Mouse (Mus musculus) left cerebral cortex, adult 9 months (tissue): ENCODE results near the gene Card9.
"Not testable (repeated sequence)": the region's sequence is repeated elsewhere in the genome, so short reads cannot be mapped to it uniquely, and the experiment has no call there.

Source experiments
- DNase-seq, 2 experiments: peaks; one replicate each; pipeline ENCODE4 v3.0.0; 2022; ENCODE audit warnings: low spot score in 2 of 2

Gene Card9

DNA sequence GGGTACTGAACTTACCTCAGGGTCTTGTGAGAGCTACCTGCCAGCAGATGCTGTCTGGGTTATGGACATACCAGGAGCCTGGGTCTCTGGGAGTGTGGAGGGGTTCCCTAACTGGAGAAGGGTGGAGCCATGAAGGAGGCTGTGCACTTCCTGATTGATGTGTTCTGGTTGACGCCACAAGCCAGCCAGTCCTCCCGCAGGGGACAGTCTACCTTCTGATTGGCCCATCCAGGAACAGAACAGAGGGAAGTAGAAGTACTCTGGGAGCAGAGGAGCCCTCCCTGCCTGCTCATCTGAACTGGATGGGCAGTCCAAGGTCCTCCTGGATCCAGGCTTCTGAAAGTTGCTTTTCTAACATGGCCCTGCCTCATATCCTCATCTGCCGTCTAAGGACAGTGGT lies at the start of gene Card9:
Card9 (minus strand) TSS at position 147 of the 400 bp plus-strand sequence.
- DNase-seq: no peak

DNA sequence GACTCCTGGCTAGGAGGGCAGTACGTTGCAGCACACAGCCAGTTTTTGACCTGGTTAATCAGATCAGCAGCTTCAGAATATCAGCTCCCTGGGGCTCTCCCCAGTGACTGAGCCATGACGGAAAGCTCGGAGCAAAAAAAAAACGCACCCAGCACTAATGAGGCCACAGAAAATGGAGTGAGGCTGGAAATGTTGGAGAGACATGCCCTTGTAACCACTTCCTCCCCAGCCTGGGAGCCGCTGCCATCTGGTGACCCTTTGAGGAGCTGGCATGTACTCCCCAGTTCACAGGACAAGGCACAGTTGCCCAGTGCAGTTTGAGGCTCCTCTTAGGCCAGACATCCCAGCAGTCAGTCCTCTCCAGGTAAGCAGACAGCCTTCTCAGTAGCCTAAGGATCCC lies 49.4 kb upstream of the Card9 start:
- DNase-seq: no peak

DNA sequence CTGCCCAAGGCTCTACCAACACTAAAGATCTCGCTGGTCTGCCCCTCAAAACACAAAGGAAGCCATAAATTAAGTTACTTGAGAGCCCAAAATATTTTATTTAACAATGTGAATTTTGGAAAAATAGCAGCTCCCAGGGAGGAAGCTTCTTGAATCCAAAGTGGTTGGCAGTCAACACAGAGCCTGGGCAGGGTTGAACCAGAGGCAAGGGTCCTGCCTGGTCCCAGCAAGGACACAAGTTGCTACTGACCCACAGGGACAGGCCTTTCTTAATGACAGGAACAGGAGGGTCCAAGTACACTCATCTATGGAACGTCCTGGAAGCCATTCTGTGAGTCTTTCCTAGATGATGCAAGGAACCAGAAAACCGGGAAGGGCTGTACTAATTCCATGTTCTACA lies 48.6 kb upstream of the Card9 start:
- no peak for DNase-seq

DNA sequence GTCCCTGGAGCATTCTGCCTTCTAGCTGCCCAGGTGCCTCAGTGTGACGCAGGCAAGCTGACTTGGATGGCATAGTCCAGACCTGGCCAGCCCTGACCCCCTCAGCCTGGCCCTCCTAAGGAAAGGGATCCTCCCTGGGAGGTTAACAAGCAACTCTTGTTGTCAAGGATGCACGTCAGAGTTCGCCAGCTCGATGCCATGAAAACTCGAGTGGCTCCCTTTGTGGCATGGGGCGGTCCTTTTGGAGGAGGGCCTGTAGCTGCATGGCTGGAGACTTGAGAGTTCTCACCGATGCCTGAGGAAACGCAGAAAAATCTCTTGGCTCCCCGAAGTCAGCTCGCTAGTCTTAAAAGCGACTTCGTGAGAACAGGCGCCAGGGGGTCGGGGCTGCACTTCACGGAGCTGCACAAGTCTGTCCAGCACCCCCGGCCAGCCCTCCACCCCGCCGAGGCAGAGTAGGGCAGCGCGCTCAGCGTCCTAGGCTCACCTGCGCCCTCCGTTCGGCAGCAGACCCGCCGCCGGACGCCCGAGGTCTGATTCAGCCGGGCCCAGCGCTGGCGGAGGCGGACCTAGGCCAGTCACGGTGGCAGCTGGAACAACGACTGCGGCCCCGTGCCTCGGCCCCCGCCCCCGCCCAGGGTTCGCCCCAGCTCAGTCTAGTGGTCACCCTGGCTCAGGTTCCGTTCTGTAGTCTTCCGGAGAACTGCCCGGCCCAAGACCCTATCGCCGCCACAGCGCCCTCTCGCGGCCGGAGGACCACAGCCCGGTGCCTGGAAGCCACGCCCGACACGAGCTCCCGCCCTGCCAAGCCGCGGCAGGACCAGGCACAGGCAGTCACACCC lies 48.0 kb upstream of the Card9 start, which contains the start of gene Inpp5e:
Inpp5e (minus strand) TSS at position 689 of the 842 bp plus-strand sequence.
- DNase-seq: peak; percentile 81 to 96

DNA sequence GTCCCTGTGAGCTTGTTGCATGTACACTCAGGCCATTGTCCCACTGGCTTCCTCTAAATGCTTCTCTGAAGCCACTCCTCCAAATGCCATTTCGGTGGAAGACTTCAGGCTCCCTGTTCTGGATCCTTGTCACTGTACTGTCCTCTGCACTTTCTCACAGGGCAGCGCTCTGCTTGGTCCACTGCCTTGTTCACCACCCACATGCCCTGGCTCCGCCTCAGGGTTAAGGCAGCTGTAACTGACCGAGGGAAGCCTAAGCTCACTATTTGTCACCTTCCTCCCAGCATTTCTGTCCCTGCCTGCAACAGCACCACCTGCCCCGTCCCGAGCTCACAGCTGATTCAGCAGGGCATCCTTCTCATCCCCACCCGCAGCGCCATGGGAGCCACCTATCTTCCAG lies 42.6 kb upstream of the Card9 start:
- no peak for DNase-seq

DNA sequence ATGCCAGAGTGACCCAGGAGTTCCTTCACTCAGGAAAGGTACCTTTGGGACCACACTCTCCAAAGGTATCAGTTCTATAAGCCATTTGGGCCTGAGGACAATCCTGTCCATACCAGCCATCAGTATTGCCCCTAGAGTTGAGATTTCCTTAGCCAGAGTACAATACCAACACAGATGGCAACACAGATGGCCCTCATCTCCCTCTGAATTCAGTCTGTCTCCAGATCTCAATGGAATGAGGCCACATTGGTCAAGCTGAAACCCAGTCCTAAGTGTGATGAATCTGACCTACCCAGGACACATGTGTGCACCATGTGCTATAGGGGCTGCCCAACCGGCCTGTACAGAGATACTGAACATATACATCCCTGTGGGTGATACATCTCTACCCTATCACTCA lies 41.5 kb upstream of the Card9 start:
- no peak for DNase-seq

DNA sequence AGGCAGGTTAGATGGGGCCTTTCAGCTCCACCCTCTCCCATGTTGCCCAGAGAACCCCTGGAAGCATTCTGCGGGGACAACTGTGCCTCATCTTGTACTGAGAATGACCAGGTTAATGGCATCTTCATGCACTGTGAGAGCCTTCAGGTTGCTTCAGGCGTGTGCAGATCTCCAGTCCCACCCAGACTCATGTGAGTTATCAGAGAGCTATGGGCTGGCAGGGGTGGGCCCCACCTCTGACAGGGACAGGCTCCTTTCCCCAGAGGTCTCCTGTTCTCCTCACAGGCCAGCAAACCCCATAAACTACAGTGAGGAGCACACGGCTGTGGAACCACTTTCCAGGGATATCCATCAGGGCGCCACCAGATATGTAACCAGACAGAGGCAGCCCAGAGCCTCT lies 40.3 kb upstream of the Card9 start:
- no peak for DNase-seq

DNA sequence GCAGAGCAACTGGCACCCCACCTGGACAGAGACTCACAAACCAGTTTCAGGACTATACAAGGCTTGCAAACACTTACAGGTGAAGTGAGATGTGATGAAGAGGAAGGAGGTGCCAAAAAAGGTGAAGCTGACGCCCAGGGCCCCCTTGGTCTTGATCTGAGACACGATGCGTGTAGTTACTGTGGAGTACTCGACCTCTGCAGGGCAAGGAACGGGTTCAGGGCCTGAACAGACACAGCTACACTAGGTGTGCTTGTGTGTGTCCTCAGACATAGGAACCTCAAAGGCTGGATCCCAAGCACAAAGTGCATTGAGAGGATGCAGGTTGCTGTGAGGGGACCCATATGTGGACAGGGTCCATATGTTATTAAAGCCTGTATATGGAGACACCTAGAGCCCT lies 39.6 kb upstream of the Card9 start:
- no peak for DNase-seq

DNA sequence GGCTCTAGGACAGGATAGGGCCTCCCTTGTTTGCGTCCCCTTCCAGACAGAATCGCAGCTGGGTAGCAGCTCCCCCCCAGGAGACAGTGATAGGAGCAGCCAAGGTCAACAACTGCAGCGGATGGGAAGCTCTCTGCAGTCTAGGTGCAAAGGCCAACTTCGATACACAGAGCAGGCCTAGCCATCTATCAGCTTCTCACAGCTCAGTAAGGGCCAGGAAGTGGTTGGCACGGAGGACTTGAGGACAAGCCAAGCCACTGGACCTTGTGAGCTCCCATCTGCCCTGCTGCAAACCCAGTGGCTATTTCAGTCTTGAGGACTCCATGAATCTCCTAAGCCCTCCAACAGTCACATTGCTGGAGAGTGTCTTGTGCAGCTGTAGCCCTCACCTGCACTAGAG lies 38.9 kb upstream of the Card9 start:
- no peak for DNase-seq

DNA sequence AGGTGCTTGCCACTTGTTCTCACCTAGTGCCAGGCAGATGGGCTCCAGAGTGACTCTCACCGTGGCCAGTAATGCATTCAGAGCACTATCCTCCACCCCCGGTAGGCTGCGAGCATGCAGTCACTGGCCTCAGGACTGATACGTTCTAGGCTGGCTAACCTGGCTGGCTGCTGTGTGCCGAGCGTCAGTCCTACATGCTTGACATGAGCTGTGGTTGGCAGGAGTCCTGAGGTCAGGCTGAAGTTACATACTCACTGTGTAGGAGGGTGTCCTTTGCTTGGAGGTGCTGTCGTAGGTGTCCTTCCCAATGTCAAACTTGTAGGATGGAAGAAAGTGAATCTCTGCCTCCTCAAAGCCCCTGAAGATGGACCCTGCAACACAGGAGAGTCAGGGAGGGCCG lies 38.3 kb upstream of the Card9 start:
- no peak for DNase-seq

DNA sequence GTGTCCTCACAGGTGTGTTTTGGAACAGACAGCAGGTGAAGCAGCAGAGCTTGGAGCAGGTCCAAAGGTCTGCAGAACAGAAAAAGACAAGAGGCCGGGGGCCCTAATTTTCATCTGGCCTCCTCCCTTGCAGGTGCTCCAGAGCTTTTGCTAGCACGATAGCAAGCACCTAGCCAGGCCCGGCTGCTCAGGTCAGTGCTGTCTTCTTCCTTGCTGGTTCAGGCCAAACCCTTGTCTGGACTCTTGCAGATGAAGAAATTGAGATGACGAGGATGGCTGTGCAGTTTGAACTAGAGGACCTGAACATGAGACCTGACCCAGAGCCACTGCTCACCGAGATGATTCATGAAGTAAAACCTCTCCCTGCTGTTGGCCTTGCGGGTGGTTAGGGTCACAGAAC lies 30.9 kb upstream of the Card9 start:
- no peak for DNase-seq

DNA sequence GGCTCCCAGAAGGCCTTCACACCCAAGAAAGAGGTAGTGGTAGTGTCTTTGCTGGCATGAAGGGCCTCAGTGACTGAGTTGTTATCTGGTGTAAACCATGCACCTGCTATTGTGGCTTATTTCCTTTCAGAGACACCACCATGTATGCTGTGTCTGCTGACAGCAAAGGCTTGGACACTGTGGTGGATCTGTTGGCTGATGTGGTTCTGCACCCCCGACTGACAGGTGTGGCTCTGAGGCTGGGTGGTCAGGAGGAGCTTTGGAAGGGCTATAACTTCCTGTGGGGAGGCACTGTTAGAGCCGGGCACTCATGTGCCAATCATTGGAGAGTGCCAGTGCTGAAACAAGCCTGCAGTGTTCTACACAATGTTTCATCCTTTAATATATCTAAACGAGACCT lies 30.2 kb upstream of the Card9 start:
- DNase-seq: no peak

DNA sequence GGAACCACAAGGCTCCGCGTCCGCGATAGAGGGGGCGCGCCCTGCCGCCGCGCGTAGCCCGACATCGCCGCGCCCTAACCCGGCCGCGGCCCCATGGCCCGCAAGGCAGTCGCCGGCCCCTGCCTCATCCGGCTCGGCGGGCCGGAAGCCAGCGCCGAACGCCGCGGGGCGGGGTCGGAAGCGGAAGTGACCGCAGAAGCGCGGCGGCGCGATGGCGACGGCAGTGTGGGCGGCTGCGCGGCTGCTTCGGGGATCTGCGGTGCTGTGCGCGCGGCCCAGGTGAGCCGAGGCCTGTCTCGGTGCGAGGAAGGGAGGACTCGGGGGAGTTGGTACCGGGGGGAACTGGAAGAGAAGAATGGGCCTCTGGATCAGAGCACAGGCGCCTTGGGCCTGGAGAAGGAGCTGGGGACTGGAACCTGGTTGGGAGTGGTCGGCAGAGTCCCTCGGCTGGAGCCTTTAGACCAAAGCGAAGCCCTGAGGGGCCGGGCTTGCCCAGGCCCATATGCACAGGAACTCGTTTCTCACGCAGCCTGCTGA lies 28.5 kb upstream of the Card9 start, which contains the start of the genes Entr1 and Pmpca:
Entr1 (minus strand) TSS at position 163 of the 537 bp plus-strand sequence.
Pmpca (plus strand) TSS at position 186 of the 537 bp plus-strand sequence.
- DNase-seq: peak in 1 of 2 experiments; percentile 79

DNA sequence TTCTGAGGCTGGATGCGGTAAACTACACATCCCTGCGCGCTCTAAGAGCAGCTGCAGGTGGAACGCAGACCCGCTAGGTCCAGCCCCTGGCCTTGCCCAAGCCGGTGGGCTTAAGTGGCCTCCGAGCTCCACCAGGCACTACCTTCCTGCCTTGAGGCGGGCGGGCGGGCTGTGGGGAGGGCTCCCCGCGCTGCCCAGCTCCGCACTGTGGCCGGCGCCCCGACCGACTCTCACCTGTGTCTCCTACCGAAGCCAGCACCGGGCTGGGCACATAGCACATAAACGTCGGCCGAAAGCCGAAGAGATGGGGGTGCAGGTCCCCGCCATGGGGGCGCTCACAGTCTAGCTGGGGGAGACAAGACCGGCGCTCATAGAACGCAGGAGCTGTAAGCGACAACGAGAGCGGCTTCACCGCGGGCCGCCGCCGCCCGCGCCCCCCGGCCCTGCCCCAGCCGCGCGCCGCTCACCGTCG lies 28.0 kb upstream of the Card9 start:
- DNase-seq: no peak

DNA sequence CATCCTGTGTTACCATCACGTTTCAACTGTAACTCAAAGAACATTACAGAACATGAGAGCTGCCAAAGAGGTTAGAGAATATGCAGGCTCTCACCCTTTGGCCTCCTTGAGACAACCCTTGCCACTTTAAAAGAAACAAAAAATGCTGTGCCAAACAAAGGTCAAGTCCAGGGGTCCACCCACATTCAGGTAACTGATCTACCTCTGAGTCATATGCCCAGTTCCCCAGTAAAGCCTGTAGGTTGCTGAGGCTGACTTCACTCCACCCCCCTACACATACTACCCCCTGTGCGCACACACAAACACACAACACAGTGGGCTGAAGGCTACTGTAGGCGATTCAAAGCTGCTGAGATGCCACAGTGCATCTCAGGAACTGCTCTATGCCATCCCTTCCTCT lies 27.0 kb upstream of the Card9 start:
- no peak for DNase-seq

DNA sequence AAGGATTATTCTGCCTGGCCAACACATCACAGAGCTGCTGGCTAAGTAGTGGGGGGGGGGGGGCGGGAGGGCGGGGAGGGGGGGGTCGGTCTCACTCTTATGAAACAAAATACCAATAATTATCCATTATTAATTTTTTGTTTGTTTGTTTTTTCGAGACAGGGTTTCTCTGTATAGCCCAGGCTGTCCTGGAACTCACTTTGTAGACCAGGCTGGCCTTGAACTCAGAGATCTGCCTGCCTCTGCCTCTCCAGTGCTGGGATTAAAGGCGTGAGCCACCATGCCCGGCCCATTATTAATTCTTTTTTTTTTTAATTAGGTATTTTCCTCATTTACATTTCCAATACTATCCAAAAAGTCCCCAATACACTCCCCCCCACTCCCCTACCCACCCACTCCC lies 20.2 kb upstream of the Card9 start:
- not testable (repeated sequence) for DNase-seq

DNA sequence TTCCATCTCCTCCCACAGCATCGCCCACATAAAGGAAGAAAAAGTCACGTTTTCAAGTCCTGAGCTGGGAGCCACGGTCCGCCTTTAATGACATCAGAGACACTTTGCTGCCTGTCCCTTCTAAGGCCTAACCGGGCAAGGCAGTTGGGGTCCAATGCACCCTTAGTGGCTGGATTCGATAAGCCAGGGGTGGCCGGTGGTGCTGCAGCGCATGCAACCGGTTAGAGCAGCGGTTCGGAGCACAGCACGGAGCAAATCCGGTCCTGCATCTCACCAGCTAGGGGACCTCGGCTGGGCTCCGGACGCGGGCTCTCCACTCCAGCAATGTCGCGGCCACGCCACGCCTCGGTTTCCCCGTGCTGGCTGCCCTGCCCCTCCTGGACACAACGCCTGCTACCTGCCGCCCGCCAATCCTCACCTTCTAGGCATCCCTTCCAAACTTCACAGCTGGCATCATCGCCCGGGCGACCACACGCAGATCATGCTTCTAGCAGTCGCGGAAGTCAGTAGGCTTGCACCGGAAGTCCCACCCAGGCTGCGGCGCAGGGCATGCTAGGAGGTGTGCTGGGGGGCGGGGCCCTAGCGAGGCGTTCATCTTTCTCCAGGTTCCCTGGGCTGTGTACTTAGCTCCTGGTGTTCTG lies 19.5 kb upstream of the Card9 start, which contains the start of gene Snapc4:
Snapc4 (minus strand) TSS at position 523 of the 641 bp plus-strand sequence.
- DNase-seq: peak; percentile 61 to 83

DNA sequence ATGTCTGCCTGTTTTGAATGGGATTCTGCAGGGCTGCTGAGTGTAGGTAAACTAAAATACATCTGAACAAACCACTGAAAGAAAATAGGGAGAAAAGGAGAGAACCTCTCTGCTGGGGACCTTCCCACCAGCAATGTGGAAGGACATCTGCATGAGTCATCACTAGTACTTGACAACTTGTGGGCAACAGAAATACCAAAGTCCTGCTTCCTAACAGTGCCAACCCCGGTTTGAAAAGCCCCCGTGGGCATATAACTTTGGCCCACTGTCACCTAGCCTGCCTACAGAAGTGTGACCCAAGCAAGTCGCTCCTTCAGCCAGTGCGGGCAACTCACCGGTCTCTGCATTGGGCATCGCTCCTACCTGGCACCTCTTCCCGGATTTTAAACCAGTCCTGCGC lies 11.7 kb upstream of the Card9 start:
- no peak for DNase-seq

DNA sequence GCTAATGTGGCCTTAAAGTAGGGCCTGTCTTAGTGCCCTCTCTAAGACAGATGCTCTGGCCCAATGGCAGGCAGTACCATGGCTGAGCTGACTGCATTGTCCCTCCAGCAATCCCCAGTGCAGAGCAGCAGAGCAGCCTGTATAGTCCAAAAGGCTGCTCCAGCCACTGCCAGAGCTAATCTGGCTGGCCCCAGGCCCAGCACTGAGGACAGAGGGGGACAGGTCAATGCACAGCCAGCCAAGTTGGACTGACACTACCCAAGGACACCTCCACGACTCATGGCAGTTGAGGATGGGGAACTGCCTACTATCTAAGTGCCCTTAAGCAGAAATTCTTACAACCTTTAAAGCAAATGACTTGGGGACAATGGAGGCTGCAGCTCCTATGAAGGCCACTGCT lies 7.9 kb upstream of the Card9 start:
- DNase-seq: no peak

DNA sequence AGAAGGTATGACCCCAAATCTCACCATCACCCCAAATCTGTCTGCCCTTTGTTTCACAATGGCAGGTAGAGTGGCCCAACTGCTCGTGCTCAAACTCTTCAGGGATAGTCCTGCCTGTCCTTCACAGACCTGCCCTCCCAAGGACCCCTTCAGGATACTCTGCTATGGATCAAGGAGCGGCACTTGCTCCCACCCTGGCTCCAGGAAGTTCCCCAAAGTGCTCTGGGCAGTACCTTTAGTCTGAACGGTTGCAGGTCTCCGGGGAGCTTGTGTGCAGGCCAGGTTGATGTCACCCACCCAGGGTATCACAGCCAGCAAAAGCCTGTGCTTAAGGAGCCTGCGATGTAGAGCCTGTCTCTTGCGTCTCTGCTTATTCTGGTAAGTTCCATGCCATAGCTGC lies 7.2 kb upstream of the Card9 start:
- no peak for DNase-seq

DNA sequence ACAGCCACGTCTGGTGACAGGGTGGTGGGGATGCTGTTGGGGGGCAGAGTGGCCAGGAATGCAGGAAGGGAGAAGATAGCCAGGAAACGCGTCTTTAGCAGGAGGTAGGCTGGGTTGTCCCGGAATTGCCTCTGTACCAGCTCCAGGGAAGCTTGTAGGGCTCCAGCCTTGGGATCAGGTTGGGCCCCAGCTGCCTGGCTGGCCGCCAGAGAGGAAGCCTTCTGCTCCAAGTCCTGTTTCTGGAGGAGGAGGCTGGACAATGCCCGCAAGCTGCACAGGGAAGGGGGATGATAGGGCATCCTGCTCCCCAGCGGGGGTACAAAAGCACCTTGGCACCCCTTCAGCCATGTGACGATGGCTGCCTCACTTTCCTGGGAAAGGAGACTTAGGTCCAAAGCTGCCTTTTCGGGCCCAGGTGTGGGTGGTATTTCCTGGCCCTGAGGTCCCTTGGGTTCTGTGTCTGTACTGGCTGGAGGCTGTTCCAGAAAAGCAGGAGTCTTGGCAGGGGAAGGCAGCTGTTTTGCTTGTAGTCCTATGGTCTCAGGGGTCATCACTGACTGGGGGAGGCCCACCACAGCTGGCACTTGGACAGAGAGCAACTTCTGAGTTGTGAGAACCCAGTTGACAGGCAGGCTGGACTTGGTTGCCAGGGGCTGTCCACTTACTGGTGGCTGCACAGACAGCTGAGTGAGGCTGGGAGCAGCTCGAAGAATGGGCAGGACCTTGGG lies 4.2 kb upstream of the Card9 start:
- peak in 1 of 2 experiments; percentile 36 for DNase-seq

DNA sequence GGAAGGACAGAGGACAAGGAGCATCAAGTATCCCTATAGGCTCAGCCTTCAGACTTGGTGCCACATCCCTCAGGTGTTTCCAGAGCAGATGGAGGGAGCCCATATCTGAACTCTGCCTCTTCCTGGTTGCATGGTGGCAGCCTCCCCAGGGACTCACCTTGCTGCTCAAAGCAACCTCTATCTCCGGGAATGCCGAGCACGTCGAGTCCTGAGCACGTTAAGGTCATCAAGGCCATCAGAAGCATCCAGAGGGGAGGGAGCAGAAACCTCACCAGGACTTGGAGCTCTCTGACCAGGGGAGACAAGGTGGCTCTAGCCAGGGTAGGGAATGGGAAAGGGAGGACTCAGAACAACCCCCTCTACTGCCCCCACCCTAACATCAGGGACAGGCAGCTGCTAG lies 2.8 kb upstream of the Card9 start:
- no peak for DNase-seq
